Mouse (Mus musculus) MN1 (cell line): Measurements from ENCODE around the gene Sprr2h.

Experiments
- DNase-seq: peaks from one replicate; pipeline ENCODE4 v3.0.0-alpha.2; 2016; ENCODE audit warnings: low spot score

Gene Sprr2h

DNA sequence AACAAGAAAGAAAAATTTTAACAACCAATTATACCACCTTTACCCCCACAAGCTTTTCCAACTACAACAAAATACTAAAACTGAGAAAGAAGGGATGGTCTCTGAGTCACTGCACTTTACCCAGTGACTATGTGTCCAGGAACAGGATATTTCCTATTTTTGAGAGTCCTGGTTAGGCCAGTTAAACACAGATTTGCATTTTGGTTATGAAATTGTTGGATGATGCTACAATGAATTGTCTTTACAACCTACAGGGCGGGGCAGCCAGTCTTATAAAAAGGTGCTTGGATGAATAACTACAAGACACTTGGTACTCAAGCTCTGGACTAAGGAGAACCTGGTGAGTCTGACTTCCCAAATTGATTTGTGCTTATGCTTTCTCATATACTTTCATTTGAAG is at the start of gene Sprr2h:
Sprr2h (plus strand) TSS at position 301 of the 400 bp plus-strand sequence.
- DNase-seq = no peak

- DNase-seq = no peak
Measured at GRCm38 (mm10) chr3:92336278-92336677, 49.2 kb upstream of the Sprr2h start.

DNA sequence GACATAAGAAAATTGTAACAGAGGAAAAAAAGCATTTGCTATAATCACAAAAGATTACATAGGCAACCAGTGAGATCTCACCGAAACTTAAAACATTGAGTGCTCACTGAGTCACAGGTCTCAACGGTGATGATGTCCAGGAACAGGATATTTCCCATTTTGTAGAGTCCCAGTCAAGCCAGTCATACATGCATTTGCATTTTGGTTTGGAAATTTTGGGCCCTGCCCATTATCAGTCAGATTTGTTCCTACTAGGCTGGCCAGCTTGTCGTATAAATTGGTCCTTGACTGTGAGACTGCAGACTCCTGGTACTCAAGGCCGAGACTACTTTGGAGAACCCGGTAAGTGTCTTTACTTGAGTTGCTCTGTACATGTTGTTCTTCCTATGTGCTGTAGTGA is 46.6 kb upstream of the Sprr2h start, which contains the start of gene Sprr2d:
Sprr2d (plus strand) TSS at position 301 of the 400 bp plus-strand sequence.
- DNase-seq = no peak

DNA sequence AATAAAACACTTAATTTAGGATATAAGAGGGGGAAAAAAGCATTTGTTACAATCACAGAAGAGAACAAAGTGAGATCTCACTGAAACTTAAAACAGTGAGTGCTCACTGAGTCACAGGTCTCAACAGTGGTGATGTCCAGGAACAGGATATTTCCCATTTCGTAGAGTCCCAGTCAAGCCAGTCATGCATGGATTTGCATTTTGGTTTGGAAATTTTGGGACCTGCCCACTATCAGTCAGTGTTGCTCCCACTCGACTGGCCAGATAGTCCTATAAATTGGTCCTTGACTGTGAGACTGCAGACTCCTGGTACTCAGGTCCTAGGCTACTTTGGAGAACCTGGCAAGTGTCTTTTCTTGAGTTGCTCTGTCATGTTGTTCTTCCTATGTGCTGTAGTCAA is 33.6 kb upstream of the Sprr2h start, which contains the start of gene Sprr2e:
Sprr2e (plus strand) TSS at position 301 of the 400 bp plus-strand sequence.
- no peak for DNase-seq

DNA sequence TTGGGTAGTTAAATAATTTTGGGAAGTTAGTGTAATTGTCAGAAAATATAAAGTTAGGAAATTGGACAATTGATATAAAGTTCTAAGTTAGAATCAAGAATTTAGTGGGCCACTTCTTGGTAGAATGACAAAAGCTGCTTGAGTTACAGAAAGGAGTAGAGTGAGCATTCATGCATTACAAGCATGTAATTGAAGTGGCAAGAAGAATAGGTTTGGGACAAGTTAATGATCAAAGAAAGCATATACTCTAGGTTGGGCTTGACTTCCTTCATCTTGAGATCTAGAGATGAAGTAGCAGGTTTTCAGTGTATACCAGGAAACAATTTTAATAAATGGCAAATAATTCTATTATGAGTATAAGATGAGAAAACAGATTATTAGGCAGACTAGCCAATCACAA is 23.9 kb upstream of the Sprr2h start:
- DNase-seq = no peak

DNA sequence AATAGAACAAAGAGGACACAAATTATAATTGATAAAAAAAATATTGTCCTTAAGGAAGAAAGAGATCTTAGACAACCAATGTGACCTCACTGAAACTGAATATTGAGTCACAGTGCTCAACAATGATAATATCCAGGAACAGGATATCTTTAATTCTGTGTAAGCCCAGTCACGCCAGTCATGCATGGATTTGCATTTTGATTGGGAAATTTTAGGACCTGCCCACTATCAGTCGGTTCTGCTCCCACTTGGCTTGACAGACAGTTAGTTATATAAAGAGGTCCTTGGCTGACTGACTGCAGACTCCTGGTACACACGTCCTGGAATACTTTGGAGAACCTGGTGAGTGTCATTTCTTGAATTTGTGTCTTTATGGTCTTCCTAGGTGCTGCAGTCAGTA is 20.6 kb upstream of the Sprr2h start, which contains the start of gene Sprr2f:
Sprr2f (plus strand) TSS at position 301 of the 400 bp plus-strand sequence.
- DNase-seq = no peak

- no peak for DNase-seq
Measured at GRCm38 (mm10) chr3:92373613-92374012, 11.9 kb upstream of the Sprr2h start.

DNA sequence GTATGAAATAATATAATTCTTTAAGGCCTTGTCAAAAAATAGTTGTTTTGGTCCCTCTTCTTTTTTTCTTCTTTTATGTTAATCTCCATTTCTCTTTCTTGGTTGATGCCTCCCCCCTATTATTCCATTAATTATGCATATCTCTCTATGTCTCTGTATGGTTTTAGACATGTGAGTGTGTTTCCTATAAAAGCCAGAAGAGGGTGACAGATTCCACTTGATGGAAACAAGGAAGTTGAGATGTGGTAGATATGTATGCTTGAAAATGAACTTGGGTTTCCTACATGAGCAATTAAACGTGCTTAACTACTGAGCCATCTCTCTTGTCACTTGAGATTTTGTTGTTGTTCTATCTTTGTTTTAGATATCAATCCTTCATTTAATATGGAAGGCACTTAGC is 8.8 kb downstream of the Sprr2h start:
- no peak for DNase-seq

GRCm38 (mm10) chr3:92407691-92408090 is 22.2 kb downstream of the Sprr2h start, which contains the start of gene Sprr2i:
Gene Sprr2i, plus strand, starts transcription at chr3:92407991.
- DNase-seq = no peak

- no peak for DNase-seq
Measured at GRCm38 (mm10) chr3:92417782-92418181, 32.3 kb downstream of the Sprr2h start, which contains the start of gene Sprr2j-ps. Gene Sprr2j-ps, plus strand, starts transcription at chr3:92418082.

GRCm38 (mm10) chr3:92429323-92429722 is 43.8 kb downstream of the Sprr2h start, which contains the start of gene Gm9774:
Gene Gm9774, minus strand, starts transcription at chr3:92429423.
- DNase-seq = no peak

DNA sequence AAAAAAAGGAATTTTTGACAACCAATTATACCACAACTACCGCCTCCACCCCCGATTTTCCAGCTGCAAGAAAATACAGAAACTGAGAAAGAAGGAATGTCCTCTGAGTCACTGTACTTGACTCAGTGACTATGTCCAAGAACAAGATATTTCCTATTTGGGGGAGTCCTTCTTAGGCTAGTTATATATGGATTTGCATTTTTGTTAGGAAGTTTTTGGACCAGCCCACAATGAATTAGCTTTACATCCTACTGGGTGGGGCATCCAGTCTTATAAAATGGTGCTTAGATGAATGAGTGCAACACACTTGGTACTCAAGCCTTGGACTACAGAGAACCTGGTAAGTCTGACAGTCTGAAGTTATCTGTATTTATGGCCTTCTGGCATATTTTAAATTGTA is 46.8 kb downstream of the Sprr2h start, which contains the start of gene Sprr2k:
Sprr2k (plus strand) TSS at position 301 of the 400 bp plus-strand sequence.
- DNase-seq = no peak
